Mouse (Mus musculus) heart, adult 2 months (tissue): ENCODE data around the gene Acacb.
A peak's percentile ranks its signal among the peaks of the same experiment; 100 is the strongest.

ENCODE experiments used
- CTCF ChIP-seq: fragments of 200-600 bp; IDR thresholded peaks from 2 replicates; pipeline ENCODE4 v1.8.1; 2022; ENCODE audit warnings: antibody characterized with exemption, mild to moderate bottlenecking, moderate library complexity
- EP300 ChIP-seq: fragments of 200-500 bp; IDR thresholded peaks from 2 replicates; pipeline ENCODE4 v1.6.1; 2011; ENCODE audit warnings: low read depth, low read length, control low read depth; ENCODE audit not compliant: insufficient read depth
- POLR2A ChIP-seq: fragments of 200-500 bp; IDR thresholded peaks from 2 replicates; pipeline ENCODE4 v1.6.1; 2011; ENCODE audit warnings: mild to moderate bottlenecking, low read depth, low read length, control low read depth; ENCODE audit not compliant: insufficient read depth

GRCm38 (mm10) chr5:114199116-114199777 is 52.9 kb downstream of the Acacb start:
- peak; percentile 9; the same call in 1 of the 2 replicates for TF ChIP-seq CTCF
- TF ChIP-seq POLR2A = peak; percentile 37; the same call in 1 of the 2 replicates
- TF ChIP-seq EP300 = peak; percentile 94
